Mouse (Mus musculus) forebrain, embryonic 14.5 days (tissue): Measurements from ENCODE around the gene Actr1a. TPM values are rescaled to one million over a fixed set of nuclear protein-coding genes. Genes with fewer than 3 reads are reported as not detected.

Source experiments
- ATAC-seq: fragments of 200-750 bp; cut with Nextera tagmentation; 2 replicates; pipeline ENCODE4 v1.8.0; 2017; ENCODE audit warnings: mild to moderate bottlenecking, moderate library complexity
- DNase-seq: peaks from one replicate; pipeline ENCODE4 v3.0.0-alpha.2; 2015; ENCODE audit warnings: low spot score
- H3K27ac ChIP-seq: fragments of 300-500 bp; sonication (generic); 2 replicates; pipeline ENCODE4 v1.5.1; 2014; ENCODE audit warnings: low read depth, mild to moderate bottlenecking, control low read depth, low read length, moderate library complexity
- H3K27me3 ChIP-seq: fragments of 300-500 bp; sonication (generic); replicated peaks from 2 replicates; pipeline ENCODE4 v1.6.1; 2014; ENCODE audit warnings: low read length, control low read depth, mixed read lengths; ENCODE audit not compliant: control insufficient read depth, insufficient read depth
- H3K36me3 ChIP-seq: fragments of 300-500 bp; sonication (generic); 2 replicates; pipeline ENCODE4 v1.6.1; 2014; ENCODE audit warnings: low read length, control low read depth; ENCODE audit not compliant: control insufficient read depth, insufficient read depth
- H3K4me1 ChIP-seq: fragments of 300-500 bp; sonication (generic); 2 replicates; pipeline ENCODE4 v1.6.1; 2014; ENCODE audit warnings: antibody characterized with exemption, low read length, control low read depth; ENCODE audit not compliant: control insufficient read depth, insufficient read depth
- H3K4me2 ChIP-seq: fragments of 300-500 bp; sonication (generic); 2 replicates; pipeline ENCODE4 v1.6.1; 2014; ENCODE audit warnings: mild to moderate bottlenecking, control low read depth, low read length
- H3K4me3 ChIP-seq: fragments of 300-500 bp; sonication (generic); 2 replicates; pipeline ENCODE4 v1.5.1; 2014; ENCODE audit warnings: low read depth, low read length, control low read depth
- H3K9ac ChIP-seq: fragments of 300-500 bp; sonication (generic); 2 replicates; pipeline ENCODE4 v1.6.1; 2014; ENCODE audit warnings: mild to moderate bottlenecking, low read length, control low read depth, moderate library complexity
- H3K9me3 ChIP-seq: fragments of 300-500 bp; sonication (generic); replicated peaks from 2 replicates; pipeline ENCODE4 v1.6.1; 2016; ENCODE audit warnings: low read length, control low read depth, mixed read lengths; ENCODE audit not compliant: control insufficient read depth
- WGBS: fragments of 180-500 bp; shearing (Covaris S2); extraction: QIAGEN DNeasy Blood & Tissue Kit; methylation state at CpG from one replicate; pipeline ENCODE4 v1.1.7; 2014; 5-methylcytosine and 5-hydroxymethylcytosine counted together
- polyA plus RNA-seq: library from polyadenylated mRNA; unstranded; fragments of >200 nt; fragmentation: Nextera tagmentation; extraction: Ambion mirVana; gene quantifications from 2 replicates; pipeline ENCODE4 v1.2.1, GENCODE M21; 2014

Actr1a gene
- polyA plus RNA-seq, 1 experiment from 2014 or later: 402 TPM

DNA sequence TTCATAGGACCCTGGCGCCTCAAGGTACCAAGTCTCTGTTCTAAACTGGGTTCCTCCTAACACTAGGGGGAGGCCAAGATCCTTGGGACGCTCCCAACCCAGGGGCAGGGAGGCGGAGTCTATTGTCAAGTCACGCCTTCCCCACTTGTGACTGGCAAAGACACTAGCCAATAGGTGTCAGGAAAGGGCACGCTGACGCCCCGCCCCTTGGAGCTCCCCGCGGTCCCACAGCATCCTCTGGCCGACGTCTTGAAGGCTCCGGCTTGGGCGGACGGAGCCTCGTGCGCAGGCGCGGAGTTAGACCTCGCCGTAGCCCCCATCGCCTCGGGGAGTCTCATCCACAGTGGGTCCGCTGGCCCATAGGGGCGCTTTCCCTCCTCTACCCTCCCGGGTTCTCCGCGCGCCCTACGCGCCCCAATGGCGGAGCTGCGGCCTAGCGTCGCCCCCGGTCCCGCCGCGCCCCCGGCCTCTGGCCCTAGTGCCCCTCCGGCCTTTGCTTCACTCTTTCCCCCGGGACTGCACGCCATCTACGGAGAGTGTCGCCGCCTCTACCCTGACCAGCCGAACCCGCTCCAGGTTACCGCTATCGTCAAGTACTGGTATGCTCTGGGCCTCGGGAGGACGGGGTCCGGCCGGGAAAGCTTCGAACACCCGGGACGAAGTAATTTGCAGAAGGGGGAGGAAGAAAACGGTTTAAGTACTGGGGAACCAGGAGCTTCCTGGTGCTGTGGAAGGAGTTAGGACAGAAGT is 1.3 kb upstream of the Actr1a start, which contains the start of gene Sufu:
Gene Sufu (plus strand): TSS at position 211 of the 750 bp plus-strand sequence.
- H3K4me3 ChIP-seq: peak within 1 kb of the TSS; percentile 80
- H3K9me3 ChIP-seq: no peaks in the 10 kb centered on the region
- DNase-seq: peak; percentile 99
- under 1% methylated on average over 49 of the region's 57 CpGs for WGBS
- no peaks in the 10 kb centered on the region for H3K27me3 ChIP-seq
- peak; percentile 85 for ATAC-seq
- peak within 1 kb of the TSS; percentile 85 for H3K9ac ChIP-seq
- peak within 1 kb of the TSS; percentile 68 for H3K4me2 ChIP-seq
- peak within 1 kb of the TSS; percentile 79 for H3K27ac ChIP-seq
- peaks cover 10% of the 10 kb centered on the region for H3K36me3 ChIP-seq
- peaks cover 29% of the 10 kb centered on the region for H3K4me1 ChIP-seq

DNA sequence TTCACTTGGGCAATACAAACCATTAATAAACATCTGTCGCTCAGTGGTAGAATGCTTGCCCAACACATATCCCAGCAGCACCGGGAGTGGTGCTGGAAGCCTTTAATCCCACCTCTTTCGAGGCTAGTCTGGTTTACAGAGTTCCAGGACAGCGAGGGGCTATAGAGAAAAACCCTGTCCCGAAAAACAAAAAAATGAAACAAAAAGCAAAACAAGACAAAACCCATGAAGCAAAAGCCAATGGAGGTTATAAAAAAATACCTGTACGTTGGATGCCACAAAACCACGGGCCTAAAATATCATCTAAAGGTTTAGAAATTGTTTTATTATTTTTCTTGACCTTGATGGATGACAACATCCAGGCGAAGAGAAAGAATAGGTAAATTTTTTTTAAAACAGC is 561 bp upstream of the Actr1a start:
- H3K36me3 ChIP-seq: peaks cover 15% of the 10 kb centered on the region
- 12% methylated on average over 8 of the region's 8 CpGs for WGBS
- H3K27ac ChIP-seq: no peak overlapping the region
- H3K4me3 ChIP-seq: peak overlapping the region; percentile 76
- no peak overlapping the region for H3K9ac ChIP-seq
- ATAC-seq (no peak), DNase-seq (no peak)
- H3K4me1 ChIP-seq: peaks cover 29% of the 10 kb centered on the region
- no peaks in the 10 kb centered on the region for H3K9me3 ChIP-seq
- H3K4me2 ChIP-seq: peak overlapping the region; percentile 44
- no peaks in the 10 kb centered on the region for H3K27me3 ChIP-seq

DNA sequence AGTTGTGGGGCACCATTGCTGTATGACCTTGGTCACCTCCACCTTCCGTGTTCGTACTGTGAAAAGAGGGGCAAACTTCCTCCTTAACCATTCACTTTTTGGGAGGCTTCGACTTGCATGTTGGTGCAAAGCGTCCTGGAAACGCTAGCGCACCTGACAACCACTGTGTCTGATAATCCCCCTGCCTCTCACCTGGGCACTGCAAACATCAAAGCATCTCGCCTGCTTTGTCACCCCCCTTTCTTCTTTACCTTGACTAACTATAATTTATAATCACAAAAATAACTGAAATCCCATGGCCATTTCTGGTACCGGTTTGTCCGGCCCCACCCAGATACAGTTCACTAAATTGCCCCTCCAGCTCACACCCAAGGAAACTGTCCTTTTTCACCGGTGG is 838 bp downstream of the Actr1a start:
- peak overlapping the region; percentile 97 for H3K4me2 ChIP-seq
- no peak overlapping the region for H3K27ac ChIP-seq
- H3K4me3 ChIP-seq: peak overlapping the region; percentile 76
- DNase-seq: no peak
- H3K9ac ChIP-seq: peak overlapping the region; percentile 63
- peaks cover 16% of the 10 kb centered on the region for H3K36me3 ChIP-seq
- H3K27me3 ChIP-seq: no peaks in the 10 kb centered on the region
- H3K4me1 ChIP-seq: peaks cover 27% of the 10 kb centered on the region
- ATAC-seq: no peak
- WGBS: 8% methylated on average over 10 of the region's 10 CpGs
- H3K9me3 ChIP-seq: no peaks in the 10 kb centered on the region

- WGBS: 41% methylated on average over 4 of the region's 4 CpGs
- H3K4me1 ChIP-seq: peaks cover 14% of the 10 kb centered on the region
- H3K4me3 ChIP-seq: no peak overlapping the region
- ATAC-seq: no peak
- H3K9me3 ChIP-seq: no peaks in the 10 kb centered on the region
- H3K4me2 ChIP-seq: no peak overlapping the region
- no peak overlapping the region for H3K9ac ChIP-seq
- H3K27ac ChIP-seq: no peak overlapping the region
- H3K27me3 ChIP-seq: no peaks in the 10 kb centered on the region
- peaks cover 26% of the 10 kb centered on the region for H3K36me3 ChIP-seq
- peak; percentile 47 for DNase-seq
Measured at GRCm38 (mm10) chr19:46392018-46392417, 3.5 kb downstream of the Actr1a start.

- no peak for ATAC-seq
- H3K36me3 ChIP-seq: peaks cover 44% of the 10 kb centered on the region
- 88% methylated on average over 5 of the region's 5 CpGs for WGBS
Measured at GRCm38 (mm10) chr19:46389872-46390271, 5.7 kb downstream of the Actr1a start.

DNA sequence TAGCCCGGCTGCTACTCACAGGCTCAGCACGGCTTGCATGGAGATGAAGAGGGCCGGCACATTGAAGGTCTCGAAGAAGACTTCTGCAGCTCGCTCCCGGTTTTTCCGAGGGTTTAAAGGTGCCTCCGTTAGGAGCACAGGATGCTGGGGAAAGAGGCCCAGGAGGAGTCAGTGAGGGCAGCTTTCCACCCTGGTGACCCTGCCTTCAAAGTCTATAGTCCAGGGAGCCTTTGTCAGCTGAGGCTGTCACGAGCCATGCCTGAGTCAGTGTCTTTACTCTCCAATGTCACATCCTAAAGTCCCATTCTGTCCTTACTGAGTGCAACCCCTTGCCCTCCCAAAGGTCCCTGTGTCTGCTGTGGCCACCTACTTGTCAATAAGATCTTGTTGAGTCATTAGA is 13.3 kb downstream of the Actr1a start:
- WGBS: 95% methylated on average over 9 of the region's 9 CpGs
- DNase-seq (no peak), ATAC-seq (no peak)
- Histone ChIP-seq H3K4me1 (no peaks in the 10 kb centered on the region), H3K4me2 (no peak overlapping the region), H3K27me3 (no peaks in the 10 kb centered on the region), H3K27ac (no peak overlapping the region), H3K9me3 (no peaks in the 10 kb centered on the region), H3K4me3 (no peak overlapping the region), H3K9ac (no peak overlapping the region), H3K36me3 (peaks cover 96% of the 10 kb centered on the region)

More at GRCm38 (mm10) chr19:46389872-46390271, 5.7 kb downstream of the Actr1a start:
- Histone ChIP-seq H3K27ac (no peak overlapping the region), H3K4me1 (peaks cover 12% of the 10 kb centered on the region), H3K4me3 (no peak overlapping the region), H3K9me3 (no peaks in the 10 kb centered on the region), H3K27me3 (no peaks in the 10 kb centered on the region), H3K4me2 (no peak overlapping the region), H3K9ac (no peak overlapping the region)
- no peak for DNase-seq

DNA sequence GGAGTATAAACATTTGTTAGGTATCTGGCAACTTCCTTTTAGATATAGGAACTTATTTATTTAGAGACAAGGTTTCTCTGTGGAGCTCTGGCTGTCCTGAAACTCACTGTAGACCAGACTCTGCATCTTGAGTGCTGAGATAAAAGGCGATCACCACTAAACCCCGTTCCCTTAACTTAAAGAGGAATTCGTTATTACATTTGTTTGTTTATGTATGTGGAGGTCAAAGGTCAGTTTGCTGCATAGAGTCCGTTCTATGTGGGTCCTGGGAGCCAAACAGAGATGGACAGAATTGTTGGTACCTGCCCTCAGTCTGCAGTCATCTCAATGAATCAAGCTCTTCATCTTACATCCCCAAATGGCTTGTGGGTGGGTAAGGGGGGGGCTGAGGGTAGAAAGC is 19.7 kb downstream of the Actr1a start:
- Histone ChIP-seq H3K9me3 (no peaks in the 10 kb centered on the region), H3K27ac (no peak overlapping the region)
- 66% methylated on average over 4 of the region's 4 CpGs for WGBS

DNA sequence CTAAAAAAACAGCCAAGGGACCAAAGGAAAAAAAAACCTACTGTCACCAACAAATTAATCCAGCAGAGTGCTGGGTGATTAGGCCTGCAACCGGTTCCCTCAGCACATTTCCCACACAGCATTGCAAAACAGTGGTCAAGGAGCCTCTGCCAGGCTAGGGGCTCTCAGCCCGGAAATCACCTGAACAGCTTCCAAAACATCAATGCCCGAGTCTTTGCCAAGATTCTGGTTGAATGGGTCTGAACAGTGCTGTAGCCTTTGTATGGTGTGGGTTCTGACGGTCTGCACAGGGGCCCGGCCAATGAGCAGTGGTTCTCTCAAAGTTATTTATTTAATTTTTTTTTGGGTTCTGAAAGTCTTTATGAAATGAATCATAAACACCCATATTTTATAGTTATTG is 20.1 kb downstream of the Actr1a start:
- ATAC-seq (peak; percentile 74), DNase-seq (peak; percentile 71)
- WGBS: 21% methylated on average over 5 of the region's 5 CpGs
- no peak overlapping the region for H3K4me3 ChIP-seq
- H3K9me3 ChIP-seq: no peaks in the 10 kb centered on the region
- H3K4me2 ChIP-seq: no peak overlapping the region
- H3K4me1 ChIP-seq: no peaks in the 10 kb centered on the region; the same call in 1 of the 2 replicates
- H3K36me3 ChIP-seq: peaks cover 45% of the 10 kb centered on the region
- no peak overlapping the region for H3K9ac ChIP-seq
- H3K27ac ChIP-seq: no peak overlapping the region
- H3K27me3 ChIP-seq: no peaks in the 10 kb centered on the region

More for the DNA sequence above, 19.7 kb downstream of the Actr1a start:
- DNase-seq (no peak), ATAC-seq (no peak)
- H3K4me2 ChIP-seq: no peak overlapping the region
- no peaks in the 10 kb centered on the region; the same call in 1 of the 2 replicates for H3K4me1 ChIP-seq
- H3K27me3 ChIP-seq: no peaks in the 10 kb centered on the region
- peaks cover 49% of the 10 kb centered on the region for H3K36me3 ChIP-seq
- H3K4me3 ChIP-seq: no peak overlapping the region
- no peak overlapping the region for H3K9ac ChIP-seq

DNA sequence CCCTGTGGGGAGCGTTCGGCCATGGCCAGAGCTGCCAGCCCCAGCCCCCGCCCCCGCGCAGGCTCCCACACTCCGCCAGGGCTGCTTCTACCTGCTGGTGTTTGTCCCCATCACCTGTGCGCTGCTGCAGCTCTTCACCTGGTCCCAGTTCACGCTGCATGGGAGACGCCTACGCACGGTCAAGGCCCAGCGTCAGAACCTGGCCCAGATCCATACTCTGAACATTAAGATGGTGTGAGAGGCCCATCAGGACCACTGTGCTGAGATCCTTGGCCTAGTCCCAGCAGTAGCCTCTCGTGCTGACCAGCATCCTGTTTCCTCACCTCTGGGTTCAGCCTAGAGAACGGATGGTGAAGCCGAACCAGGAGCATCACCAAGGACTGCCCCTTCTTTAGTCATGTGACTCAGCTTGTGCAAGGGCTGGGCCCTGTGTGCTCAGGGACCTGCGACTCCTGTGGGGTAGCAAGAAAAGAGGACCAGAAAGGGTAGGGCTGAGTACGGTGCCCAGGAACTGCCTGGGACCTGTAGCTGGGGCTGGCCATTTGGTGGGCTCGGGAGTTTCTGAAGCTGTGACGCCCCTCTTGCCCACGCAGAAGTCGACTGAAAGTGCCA is 21.0 kb downstream of the Actr1a start:
- WGBS: 47% methylated on average over 21 of the region's 21 CpGs
- Histone ChIP-seq H3K4me1 (no peaks in the 10 kb centered on the region; the same call in 1 of the 2 replicates), H3K9ac (no peak overlapping the region), H3K9me3 (no peaks in the 10 kb centered on the region), H3K4me2 (no peak overlapping the region), H3K27me3 (no peaks in the 10 kb centered on the region), H3K36me3 (peaks cover 36% of the 10 kb centered on the region), H3K27ac (peak overlapping the region; percentile 66), H3K4me3 (no peak overlapping the region)
- 0 out of 2 replicates have a peak, but pooled peaks have one; percentile 29 for ATAC-seq
- no peak for DNase-seq
